14 mouse cellular contexts compared by ENCODE assay signal in the genomic region with DNA sequence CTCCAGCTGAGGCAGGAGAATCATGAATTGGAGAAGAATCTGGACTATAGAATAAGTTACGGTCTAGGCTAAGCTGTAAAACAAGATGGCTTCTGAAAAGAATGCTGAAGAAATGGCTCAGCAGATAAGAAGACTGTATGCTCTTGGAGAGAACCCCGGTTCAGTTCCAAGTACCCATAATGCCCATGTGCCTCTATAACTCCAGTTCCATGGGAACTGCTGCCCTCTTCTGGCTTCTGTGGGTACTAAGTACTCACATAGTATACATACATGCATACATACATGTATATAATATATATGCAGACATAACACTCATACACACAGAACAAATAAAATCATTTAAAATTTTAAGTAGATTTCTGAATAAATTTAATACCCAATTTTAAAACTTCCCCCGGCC. TPM values are rescaled to one million over a fixed set of nuclear protein-coding genes. Genes with fewer than 3 reads are reported as not detected.
DNase-seq lines count a peak whose midpoint lies in the region; ATAC-seq lines count a peak whose summit lies in the region.
"Had no signal": no experiment of that assay in that cellular context is flagged by ENCODE, and none has a peak within 500 bp of the region (broad histone marks: within the 10 kb centered on the region; RNA-seq: fewer than 3 reads in every experiment).

No protein-coding gene starts in this region.

- WGBS in heart, embryonic 11.5 days (ENCODE audit: insufficient replicate concordance) = 83% methylated on average over 3 of the region's 3 CpGs

- DNase-seq in embryo, embryonic 10.5 days (ENCODE audit: low spot score) = peak; percentile 5
- DNase-seq in embryo, embryonic 11 days = no peak
- peak; percentile 27 for DNase-seq in thymus, postnatal 0 days (ENCODE audit: low spot score)
- no peak for DNase-seq in thymus, postnatal 36 days
- DNase-seq in induced T-regulatory cell, adult 2 months (ENCODE audit: low read depth) = peak; percentile 62
- no peak for DNase-seq in T-cell, adult 2 months (ENCODE audit: low spot score)
- no peak for DNase-seq in kidney, adult 11 months
- DNase-seq: adrenal gland, postnatal 36 days; cerebellum, adult 11 months; heart, adult 18-20 months; liver had no signal

- no peaks in the 10 kb centered on the region for H3K36me3 ChIP-seq in heart, embryonic 11.5 days (ENCODE audit: control insufficient read depth, insufficient read depth, low read length)

- H3K4me2 ChIP-seq in heart, embryonic 11.5 days = no peak overlapping the region

- no peak overlapping the region for H3K9ac ChIP-seq in heart, embryonic 11.5 days (ENCODE audit: low read depth, low read length)

- no peak overlapping the region for H3K4me3 ChIP-seq in heart, embryonic 11.5 days (ENCODE audit: low read depth, low read length)

- H3K27ac ChIP-seq in heart, embryonic 11.5 days (ENCODE audit: low read depth, low read length) = no peak overlapping the region

- no peaks in the 10 kb centered on the region for H3K27me3 ChIP-seq in heart, embryonic 11.5 days (ENCODE audit: control insufficient read depth, insufficient read depth, low read length)

- no peaks in the 10 kb centered on the region for H3K9me3 ChIP-seq in heart, embryonic 11.5 days (replicated peaks; ENCODE audit: control insufficient read depth, low read length)

- no peak for ATAC-seq in heart, embryonic 11.5 days (replicated peaks; ENCODE audit: insufficient number of reproducible peaks, low FRiP score, low TSS enrichment)
- ATAC-seq: forebrain, embryonic 16.5 days; intestine, postnatal 0 days had no signal

- no peaks in the 10 kb centered on the region for H3K4me1 ChIP-seq in heart, embryonic 11.5 days (ENCODE audit: control insufficient read depth, insufficient read depth, low read length)

RNA-seq across cellular contexts. Expression of a gene that starts 12.3 kb away (rescaled TPM):
- 0.17 and 0.29 TPM in 2 replicates for polyA plus RNA-seq in thymus, postnatal 0 days (2015; fragmentation: Nextera tagmentation; extraction: Ambion mirVana)
- polyA plus RNA-seq in heart, embryonic 11.5 days (2014; fragmentation: Nextera tagmentation; extraction: Ambion mirVana) = 0.10 and 0.20 TPM in 2 replicates

Comparison
In these comparisons a context has a peak if more than half of its experiments do, and no peak if none do; other contexts are left out.
1. DNase-seq: peak in embryo, embryonic 10.5 days (single experiment), thymus, postnatal 0 days (single experiment) and induced T-regulatory cell, adult 2 months (single experiment); none in embryo, embryonic 11 days (single experiment), thymus, postnatal 36 days (0 of 2), T-cell, adult 2 months (single experiment) and kidney, adult 11 months (single experiment).